Mouse (Mus musculus) urinary bladder, adult 2 months (tissue): ENCODE results near the gene Tmem139. TPM values are rescaled to one million over a fixed set of nuclear protein-coding genes. Genes with fewer than 3 reads are reported as not detected.
A peak's percentile ranks its signal among the peaks of the same experiment; 100 is the strongest.

Source experiments
- DNase-seq: peaks from one replicate; pipeline ENCODE4 v3.0.0; 2022; ENCODE audit warnings: low spot score
- polyA plus RNA-seq: library from polyadenylated mRNA; depleted of rRNA; stranded (reverse); fragments of >200 nt; gene quantifications from 2 replicates; pipeline ENCODE4 v1.2.3, GENCODE M21; 2012; rRNA removed

The Tmem139 gene
- polyA plus RNA-seq: 2.5 and 3.1 TPM in 2 replicates

DNA sequence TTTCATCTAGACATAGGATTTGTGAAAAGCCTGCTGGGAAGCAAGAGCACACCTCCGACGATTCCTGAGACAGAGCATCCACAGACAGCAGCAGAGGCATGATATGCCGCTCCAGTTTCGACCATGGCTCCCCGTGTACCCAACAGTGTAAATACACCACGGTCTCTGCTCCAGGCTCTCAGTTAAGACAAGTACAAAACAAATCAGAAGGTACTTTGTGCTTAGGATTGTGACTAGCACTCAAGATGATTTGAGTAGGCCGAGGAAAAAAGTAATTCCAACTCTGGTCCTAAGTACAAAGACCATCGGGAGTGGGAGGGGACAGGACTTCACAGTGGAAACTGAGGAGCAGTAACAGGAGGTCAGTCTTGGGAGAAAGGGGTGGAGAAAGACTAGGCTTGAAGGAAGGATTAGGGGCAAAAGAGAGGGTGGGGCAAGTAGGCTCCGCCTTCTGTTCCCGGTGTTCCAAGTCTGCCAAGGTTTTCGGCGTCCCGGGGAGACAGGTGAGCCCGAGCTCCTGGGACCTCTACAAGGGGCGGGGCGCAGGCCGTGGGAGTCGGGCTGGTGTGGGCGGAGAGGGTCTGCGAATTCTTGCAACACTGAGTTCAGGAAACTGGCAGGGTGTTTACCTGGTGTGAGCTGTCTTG is at the start of gene Tmem139:
Gene Tmem139, plus strand, starts transcription at position 447 of the 647 bp plus-strand sequence.
- no peak for DNase-seq

DNA sequence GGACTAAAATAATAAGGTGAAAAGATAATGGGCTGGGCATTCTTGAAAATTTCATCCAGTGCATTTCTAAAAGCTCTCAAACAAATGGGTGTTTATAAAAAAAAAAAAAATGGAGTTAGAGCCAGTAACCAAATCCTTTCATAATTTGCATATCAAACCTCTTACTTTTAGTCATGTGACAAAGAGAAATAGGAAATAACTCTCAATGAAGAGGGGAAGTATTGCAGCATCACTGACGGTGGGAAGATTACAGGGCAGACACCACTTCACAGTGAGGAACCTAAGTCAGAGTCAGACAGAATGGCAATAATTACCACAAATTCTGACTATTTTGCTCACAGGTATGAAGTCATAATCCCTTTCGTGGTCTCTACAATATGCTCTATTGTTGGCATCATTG is 46.7 kb upstream of the Tmem139 start, which contains the start of gene Tas2r144:
Gene Tas2r144, plus strand, starts transcription at position 301 of the 400 bp plus-strand sequence.
- no peak for DNase-seq

DNA sequence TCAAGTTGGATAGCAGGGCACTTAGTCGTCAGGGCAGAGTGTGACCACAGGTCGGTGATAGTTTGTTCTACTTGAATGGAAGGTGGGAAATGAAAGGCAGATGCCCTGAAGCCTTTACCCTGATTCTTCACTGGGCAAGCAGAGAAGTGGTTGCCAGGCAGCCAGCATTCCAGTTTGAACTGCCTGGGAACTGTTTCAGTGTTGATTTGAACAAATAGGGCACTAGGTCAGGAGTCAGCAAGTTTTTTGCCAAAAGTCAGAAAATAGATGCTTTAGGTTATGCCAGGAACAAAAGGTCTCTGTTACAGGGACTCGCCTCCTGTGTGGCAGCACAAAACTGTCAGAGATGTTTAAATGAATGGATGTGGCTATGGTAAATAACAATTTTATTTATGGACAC is 39.5 kb upstream of the Tmem139 start:
- DNase-seq: no peak

DNA sequence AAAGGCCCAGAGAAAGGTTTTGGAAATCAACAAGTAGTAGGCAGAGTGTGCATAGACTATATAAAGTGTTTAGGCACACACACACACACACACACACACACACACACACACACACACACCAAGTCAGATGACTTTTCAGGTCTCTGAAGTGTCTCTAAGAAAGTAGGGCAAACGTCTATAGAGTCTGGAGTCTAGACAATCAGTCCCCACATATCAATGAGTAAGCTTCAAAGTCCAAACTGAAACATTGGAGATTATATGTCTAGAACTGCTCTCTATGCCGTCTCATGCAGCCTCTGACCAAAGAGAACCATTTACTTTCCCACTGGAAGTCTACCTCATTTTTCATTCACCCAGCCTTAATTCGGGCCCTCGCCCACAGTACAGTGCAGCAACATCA is 36.7 kb upstream of the Tmem139 start:
- DNase-seq: no peak

DNA sequence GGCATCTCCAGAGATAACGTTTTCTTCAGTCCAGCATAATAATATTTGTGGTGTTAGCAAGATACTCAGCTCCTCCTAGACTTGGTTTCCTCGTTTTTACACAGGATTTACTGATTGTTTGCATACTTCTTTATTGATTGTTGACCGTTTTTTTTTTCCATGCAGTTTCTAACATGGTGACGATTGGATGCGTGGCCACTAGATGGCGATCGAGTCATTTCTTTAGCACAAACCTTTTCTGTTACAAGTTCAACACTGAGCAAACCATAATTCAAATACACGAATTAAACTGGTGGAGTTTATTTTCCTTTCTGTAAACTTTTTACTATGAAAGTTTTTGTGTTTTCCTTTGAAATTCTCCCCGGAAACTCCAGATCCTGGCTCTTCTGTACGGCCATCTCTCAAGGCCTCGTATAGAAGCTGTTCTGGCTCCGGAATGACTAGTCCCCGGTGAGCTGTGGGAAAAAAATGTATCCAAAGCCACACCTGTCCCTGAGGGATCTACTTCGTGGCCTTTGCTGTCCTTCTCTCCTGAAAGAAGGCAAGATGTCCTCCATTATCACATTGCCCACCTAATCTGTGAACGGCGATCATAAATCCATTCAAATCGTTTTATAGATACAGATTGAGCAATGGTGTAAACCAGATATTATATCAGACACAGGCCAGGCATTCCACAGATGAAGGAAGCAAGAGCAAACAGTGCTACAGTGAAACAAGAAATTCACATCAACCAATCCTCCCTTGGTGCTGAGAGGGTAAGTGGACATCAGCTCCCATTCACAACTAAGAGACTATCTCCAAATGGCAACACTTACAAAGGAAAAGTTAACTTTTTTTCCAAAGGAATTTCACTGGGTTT is 34.3 kb upstream of the Tmem139 start:
- DNase-seq: no peak

DNA sequence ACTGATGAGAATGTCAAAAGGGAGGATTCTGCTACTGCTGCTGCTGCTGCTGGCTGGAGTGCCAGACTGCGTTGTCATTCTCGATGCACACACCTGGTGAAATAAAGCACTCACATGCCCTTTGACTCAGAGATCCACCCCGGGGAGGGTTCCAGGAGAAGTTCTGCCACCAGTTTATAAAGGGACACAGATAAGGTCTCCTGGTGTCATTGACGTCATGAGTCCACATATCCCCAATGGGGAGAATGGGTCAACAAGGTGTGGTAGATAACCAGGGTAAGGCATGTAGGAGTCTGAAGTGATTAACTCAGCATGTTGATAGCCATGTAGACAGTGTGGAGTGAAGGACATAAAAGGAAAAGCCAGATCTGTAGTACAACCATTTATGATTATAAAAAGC is 32.2 kb upstream of the Tmem139 start:
- no peak for DNase-seq

DNA sequence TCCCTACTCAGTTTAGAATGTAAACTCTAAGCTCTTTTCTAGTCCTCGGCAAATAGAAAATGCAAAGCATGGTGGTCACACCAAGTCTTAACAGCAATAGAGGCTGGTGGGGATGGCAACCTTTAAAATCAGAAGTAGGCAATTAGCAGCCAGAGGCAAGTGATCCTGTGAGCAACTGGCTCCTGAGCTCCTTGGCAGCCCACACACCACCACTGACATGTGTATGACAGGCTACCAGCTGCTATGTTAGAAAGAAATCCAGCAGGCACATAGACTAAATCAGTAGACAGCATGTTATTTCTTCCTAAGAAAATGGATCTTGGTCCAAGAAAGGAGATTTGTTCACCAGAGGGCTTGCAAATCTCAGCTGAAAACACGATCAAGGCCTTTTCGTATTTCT is 30.6 kb upstream of the Tmem139 start:
- no peak for DNase-seq

DNA sequence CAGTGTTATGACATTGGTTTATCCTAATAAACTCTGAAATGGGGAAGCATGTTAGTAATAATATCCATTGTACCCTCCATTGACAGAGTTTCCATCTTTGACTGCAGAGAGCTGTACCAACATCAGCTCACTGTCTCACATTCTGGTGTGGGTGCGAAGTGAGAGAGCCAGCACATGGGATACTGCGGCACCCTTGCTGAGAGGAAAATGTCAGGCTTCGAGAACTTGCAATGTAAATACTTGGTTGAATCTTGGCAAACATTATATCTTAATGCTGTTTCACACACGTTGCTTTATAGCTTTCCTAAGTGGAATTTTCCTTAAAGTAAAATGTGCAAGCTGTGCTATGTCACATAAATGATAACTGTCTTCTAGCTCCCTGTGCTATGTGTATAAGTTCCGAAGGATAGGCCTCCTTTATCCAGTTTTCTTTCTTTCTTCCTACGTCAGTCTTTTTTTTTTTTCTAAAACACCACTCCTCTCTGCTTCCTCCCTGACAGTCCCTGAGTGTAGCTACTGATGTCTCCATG is 24.4 kb upstream of the Tmem139 start:
- DNase-seq: no peak

DNA sequence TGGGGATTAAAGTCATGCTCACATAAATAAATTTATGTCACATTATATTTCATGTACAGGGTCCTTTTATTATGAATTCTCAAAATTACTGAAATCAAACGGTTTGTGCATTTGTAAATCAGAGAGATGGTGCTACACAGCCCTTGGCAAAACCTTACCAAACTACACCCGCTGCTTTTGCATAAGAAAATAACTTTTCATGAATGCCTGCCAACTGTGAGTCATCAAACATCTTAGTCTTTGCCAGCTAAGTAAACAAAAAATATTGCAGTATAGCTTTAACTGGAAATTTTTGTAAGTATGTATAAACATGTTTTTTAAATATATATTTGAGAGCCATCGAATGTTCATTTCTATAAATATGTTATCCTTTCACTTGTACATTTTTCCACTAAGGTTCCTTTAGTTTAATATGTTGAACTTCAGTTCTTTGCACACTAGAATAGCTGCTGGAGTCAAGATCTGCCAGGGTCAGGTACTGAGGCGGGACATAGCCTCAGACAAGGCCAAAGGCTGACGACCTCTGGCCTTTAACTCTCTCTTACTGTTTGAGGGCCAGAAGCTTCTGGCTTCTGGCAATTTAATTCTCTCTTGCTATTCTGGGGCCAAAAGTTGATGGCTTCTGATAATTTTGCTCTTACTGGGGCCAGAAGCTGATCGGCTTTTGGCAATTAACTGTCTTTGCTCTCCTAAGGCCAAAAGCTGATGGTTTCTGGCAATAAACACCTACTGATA is 20.3 kb upstream of the Tmem139 start:
- DNase-seq: no peak

DNA sequence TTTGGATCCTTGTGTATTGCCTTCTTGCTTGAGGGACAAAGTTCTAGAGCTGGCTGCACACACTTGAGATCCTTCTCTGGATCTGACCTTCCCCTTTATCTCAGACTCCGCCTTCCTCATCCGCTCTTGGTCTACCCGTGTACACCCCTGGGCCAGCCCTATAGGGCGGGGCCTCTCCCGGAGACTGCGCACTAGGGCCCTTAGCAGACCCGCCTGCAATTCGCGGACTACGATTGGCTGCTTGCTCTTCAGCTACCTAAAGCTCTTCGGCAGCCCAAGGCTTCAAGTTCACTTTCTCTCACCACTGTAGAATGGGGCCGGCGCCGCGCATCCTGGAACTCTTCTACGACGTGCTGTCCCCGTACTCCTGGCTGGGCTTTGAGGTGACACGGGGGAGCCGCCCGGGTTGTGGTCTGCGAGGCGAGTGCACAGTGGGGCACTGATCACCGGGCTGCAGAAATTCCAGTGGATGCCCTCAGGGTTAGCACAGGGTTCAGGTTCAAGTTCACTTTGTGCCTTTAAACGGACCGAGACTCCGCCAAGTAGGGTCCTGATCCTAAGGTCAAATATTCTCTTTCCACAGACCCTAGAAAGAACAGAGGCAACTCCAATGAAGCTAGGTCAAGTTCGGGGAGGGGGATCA is 15.9 kb upstream of the Tmem139 start, which contains the start of gene Gstk1:
Gene Gstk1, plus strand, starts transcription at position 225 of the 643 bp plus-strand sequence.
- DNase-seq: peak; percentile 48

DNA sequence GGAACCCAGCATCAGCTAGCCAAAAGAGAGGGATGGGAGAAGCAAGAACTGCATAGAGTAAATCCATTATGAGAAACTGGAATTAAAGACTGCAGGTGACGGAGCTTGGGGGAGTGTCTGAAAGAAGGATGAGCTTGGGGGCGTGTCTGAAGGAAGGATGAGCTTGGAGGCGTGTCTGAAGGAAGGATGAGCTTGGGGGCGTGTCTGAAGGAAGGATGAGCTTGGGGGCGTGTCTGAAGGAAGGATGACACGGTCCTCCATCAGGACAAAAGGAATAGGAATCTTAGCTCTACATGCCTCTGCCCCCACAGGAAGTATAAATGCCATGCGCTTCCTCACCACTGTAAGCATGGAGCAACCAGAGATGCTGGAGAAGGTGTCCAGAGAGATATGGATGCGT is 14.6 kb upstream of the Tmem139 start:
- no peak for DNase-seq

DNA sequence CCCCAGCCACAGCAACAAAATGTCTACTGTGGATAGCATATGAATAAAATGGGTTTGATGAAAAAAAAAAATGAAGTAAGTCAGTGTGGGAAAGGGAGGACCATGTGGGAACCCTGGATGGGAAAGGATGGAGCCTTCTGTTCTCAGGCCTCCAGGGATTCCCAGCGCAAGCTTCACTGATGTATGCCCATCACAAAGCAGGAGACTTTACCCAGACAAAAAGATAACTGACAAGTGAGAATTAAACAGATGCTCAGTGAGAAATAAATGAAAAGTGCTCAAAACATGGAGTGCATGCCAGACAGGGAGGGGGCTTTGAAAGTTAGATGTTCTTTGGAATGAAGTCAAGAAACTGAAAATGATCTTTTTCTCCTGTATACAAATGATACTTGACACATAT is 13.8 kb upstream of the Tmem139 start:
- no peak for DNase-seq

DNA sequence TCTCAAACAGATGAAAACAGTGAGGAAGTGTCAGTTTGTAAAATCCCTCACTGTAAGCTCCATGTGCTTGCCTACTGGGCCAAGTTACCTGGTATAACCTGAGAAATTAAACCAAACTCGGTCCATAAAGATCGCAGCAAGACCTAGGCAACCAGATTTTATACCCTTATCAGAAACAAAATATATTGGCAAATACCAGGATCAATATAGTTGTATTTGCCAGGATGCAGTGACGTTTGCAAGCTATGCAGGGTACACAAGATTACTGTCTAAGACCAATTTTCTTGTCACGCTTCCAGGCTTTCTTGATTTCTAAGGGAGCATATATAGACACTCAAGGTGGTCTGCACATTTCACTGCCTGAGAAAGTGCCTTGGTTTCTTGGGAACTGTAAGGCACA is 10.0 kb upstream of the Tmem139 start:
- DNase-seq: no peak

DNA sequence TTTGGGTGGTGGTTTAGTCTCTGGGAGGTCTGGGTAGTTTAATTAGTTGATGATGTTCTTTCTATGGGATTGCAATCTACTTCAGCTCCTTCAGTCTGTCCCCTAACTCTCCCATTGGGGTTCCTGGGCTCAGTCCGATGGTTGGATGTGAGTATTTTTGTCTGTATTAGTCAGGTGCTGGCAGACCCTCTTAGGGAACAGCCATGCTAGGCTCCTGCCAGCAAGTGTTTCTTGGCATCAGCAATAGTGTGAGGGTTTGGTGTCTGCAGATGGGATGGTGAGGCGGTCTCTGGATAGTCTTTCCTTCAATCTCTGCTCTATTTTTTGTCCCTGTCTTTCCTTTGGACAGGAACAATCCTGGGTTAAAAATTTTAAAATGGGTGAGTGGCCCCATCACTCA is 8.7 kb upstream of the Tmem139 start:
- no peak for DNase-seq

DNA sequence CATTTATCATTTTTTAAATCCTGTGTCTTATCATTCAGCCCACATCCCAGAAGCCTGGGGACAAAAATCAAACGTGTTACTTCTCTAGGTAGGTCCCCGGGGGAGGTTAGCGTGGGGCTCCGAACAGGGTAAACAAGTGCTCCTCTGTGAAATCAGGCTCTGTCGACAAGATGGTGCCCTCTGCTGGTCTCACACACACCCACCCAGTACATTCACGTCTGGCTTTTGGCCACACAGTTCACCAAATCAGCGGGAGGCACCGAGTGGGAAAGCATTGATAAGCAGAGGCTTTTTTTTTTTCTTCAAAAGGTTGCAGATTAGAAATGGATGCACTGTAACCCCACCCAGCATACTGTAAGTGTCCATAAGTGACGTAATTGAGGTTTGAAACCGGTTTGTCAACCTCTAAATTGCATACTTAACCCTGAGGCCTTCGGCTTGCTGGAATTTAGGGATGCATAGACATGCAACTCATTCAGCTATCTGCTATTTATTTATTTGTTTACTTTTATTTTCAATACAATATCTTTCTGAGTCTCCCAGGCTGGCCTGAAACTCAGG is 4.4 kb upstream of the Tmem139 start:
- DNase-seq: no peak

DNA sequence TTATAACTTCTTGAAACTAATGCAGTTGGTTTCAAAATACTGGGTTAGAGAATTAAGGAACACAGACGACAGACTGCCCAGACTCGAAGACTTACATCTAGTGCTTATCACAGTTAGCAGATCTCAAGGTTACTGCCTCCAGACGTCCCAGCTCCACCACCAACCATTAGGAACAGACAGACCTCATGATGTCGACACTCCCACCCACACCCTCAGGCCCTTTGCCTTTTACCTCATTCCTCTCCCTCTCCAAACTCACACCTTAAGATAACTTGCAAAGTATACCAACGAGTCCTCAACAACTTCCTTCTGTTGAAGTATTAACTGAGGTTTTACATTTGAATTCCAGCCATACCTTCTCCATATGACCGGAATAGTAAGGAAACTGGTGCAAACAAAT is 1.3 kb upstream of the Tmem139 start:
- DNase-seq: no peak

DNA sequence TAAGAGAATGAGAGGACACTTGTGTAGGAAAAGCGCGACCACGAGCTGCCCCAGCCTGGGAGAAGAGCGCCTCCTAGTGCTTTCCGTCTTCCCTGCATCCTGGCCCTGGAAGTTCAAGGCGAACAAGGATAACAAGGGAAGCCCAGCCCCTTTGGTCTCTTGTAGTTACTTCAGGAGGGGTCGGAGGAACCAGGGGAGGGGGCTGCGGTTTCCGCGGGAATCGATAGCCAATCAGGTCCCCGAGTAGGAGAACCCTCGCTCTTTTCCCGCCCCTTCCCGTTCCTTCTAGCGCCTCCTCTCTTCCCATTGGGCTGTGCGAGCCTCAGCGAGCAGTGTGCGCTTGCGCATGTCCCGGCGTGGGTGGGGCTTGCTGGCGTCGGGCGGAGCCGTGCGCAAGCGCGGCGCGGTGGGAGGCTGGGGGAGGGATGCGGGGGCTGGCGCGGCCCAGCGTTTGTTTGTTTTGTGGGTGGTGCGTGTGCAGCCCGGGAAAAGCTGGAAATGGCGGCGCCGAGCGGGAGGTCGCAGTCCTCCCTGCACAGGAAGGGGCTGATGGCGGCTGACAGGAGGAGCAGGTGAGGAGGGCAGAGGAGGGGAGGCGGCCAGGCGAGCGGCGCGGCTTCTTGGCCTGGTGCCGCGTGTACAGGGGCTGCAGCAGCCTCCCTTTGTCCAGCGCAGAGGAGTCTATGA is 3.0 kb downstream of the Tmem139 start, which contains the start of gene Casp2:
Gene Casp2, plus strand, starts transcription at position 360 of the 687 bp plus-strand sequence.
- peak; percentile 97 for DNase-seq

DNA sequence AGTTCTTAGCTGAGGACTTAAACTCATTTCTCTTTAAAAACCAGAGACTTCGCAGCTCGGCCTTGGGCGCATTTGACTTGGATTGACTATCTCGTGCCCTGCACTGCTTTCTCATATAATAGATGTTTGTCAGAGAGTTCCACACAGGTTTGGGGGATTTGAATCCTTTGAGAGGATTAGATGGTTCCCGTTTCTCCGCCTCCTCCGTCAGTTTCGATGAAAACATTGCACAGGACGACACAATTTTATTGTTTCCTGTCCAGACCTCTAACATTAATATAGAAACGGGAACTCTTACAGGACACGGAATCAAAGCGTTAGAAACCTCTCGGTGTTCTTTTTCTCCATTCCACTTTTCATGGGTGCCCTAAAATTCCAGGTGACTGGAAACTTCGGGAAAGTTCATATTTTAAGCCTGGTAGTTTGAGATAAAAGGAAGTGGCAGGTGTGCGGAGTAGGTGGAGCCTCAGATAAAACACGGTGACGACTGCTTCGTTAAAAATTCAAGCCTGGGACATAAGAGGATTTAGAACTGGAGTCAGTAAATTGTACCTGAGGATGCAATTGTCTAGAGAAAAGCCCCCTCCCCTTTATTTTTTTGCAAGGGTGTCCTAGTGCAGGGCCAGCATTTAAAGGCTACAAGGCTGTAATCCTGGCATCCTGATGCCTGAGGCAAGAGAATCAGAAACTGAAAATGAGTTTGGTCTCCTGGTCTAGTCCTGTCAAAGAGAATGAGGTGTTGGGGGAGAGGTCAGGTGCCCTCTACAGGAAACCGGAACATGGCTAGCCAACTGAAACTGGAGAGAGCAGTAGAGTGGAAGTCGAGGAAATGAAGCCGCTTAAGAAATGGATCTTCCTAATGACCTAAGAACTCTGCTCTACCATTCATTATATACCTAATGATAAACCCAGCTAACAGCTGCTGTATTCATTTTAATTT is 3.9 kb downstream of the Tmem139 start:
- DNase-seq: no peak

DNA sequence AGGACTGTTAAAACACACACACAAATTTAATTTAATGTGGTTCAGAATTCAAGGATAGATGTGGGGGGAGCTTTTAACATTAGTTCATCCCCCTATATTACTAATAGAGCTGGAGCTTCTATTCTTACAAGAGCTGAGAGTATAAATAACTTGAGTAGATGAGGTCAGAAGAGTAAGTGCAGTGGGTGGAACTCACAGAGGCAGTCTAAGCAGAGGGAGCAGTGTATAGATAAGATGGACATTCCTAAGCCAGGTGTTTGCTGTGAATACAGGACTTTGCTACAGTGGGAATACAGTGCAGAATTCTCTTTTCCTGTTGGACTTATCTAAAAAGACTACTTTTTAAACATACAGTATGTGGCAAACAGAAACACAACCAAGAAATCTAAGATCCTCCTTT is 9.0 kb downstream of the Tmem139 start:
- DNase-seq: no peak
